Mouse (Mus musculus): ENCODE results near the gene Specc1. TPM values are rescaled to one million over a fixed set of nuclear protein-coding genes. Genes with fewer than 3 reads are reported as not detected.

Specc1 gene
- polyA plus RNA-seq, 1 experiment from 2014 or later: 12.0 TPM

DNA sequence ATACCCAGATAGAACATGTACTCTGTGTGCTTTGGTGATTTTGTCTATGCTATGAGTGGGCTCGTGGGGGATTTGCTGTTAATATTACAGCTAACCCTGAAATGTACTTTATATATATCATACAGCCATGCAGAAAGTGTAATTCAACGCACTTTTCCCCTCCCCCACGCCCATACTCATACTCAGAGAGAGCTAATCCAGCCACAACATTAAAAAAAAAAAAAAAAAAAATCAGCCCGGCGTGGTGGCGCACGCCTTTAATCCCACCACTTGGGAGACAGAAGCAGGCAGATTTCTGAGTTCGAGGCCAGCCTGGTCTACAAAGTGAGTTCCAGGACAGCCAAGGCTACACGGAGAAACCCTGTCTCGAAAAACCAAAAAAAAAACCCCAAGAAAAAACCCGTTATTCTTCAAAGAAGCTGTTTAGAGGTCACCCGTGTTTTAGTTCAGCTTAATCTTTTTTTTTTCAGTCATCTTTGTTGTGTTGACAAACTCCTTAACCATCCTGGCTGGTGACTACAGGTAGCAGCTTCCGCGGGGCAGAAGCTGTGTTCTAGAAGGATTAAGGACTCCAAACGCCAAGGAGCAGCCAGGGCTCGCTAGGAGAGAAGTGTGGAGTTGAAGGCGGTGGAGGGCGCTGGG is 291.3 kb downstream of the Specc1 start:
- H3K4me1 ChIP-seq (ENCODE audit: control insufficient read depth, insufficient read depth, low read length): no peaks in the 10 kb centered on the region
- peaks cover 12% of the 10 kb centered on the region for H3K27me3 ChIP-seq (ENCODE audit: control insufficient read depth, insufficient read depth, low read length)
- no peaks in the 10 kb centered on the region for H3K36me3 ChIP-seq (ENCODE audit: control insufficient read depth, insufficient read depth, low read length)
- peak overlapping the region; percentile 62 for H3K4me3 ChIP-seq (ENCODE audit: low read depth, low read length)
- DNase-seq (ENCODE audit: low spot score): no peak
- WGBS: 43% methylated on average over 18 of the region's 18 CpGs
- no peak for ATAC-seq (ENCODE audit: insufficient read depth, low FRiP score, low TSS enrichment)
- H3K4me2 ChIP-seq (ENCODE audit: low read depth): peak overlapping the region; percentile 100
- H3K9ac ChIP-seq (ENCODE audit: low read length): peak overlapping the region; percentile 49
- no peak overlapping the region for H3K27ac ChIP-seq (ENCODE audit: low read depth, low read length)
- H3K9me3 ChIP-seq (ENCODE audit: control insufficient read depth, low read length): no peaks in the 10 kb centered on the region

DNA sequence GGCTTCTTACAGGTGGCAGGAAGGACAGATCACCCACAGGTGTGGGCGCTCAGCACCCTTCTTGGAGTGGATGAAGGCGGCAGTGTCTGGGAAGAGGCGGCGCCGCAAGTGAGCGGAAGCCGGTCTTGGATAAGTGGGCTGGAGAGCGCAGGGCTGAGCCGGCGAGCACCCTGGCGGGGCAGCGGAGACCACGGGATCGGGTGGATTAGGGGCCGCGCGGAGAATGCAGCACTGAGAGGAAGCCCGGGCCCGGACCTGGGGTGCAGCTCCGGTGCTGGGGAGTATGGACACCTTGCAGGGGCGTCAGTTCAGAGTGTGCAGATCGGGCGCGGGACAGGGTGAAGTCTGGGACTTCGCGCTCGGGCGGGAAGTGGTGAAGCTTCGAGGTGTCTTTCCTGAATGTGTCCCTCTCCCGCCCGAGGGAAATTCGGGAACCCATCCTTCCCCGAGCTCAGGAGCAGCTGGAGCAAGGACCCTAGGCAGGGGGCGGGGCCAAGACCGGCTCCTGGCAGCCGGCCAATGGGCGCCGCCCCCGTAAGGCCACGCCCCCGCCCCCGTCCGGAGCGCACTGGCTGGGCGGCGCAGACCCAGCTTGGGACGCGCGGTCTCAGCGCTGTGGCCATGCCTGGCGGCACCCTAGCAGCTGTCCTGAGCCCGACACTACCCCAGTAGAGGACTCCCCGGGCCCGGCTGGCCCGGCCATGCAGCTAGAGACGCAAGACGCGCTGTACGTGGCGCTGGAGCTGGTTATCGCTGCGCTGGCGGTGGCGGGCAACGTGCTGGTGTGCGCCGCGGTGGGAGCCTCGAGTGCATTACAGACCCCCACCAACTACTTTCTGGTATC is 292.1 kb downstream of the Specc1 start, which contains the start of gene Adora2b:
TSS of gene Adora2b (plus strand) at position 584 of the 844 bp plus-strand sequence.
- Histone ChIP-seq H3K27ac (ENCODE audit: low read depth, low read length) (no peak within 1 kb of the TSS), H3K27me3 (ENCODE audit: control insufficient read depth, insufficient read depth, low read length) (peaks cover 12% of the 10 kb centered on the region), H3K4me3 (ENCODE audit: low read depth, low read length) (peak within 1 kb of the TSS; percentile 62), H3K9ac (ENCODE audit: low read length) (peak within 1 kb of the TSS; percentile 49), H3K4me1 (ENCODE audit: control insufficient read depth, insufficient read depth, low read length) (no peaks in the 10 kb centered on the region), H3K9me3 (ENCODE audit: control insufficient read depth, low read length) (no peaks in the 10 kb centered on the region), H3K4me2 (ENCODE audit: low read depth) (peak within 1 kb of the TSS; percentile 100), H3K36me3 (ENCODE audit: control insufficient read depth, insufficient read depth, low read length) (no peaks in the 10 kb centered on the region)
- under 1% methylated on average over 66 of the region's 69 CpGs for WGBS
- DNase-seq (ENCODE audit: low spot score): peak; percentile 95
- ATAC-seq (ENCODE audit: insufficient read depth, low FRiP score, low TSS enrichment): peak; percentile 90

DNA sequence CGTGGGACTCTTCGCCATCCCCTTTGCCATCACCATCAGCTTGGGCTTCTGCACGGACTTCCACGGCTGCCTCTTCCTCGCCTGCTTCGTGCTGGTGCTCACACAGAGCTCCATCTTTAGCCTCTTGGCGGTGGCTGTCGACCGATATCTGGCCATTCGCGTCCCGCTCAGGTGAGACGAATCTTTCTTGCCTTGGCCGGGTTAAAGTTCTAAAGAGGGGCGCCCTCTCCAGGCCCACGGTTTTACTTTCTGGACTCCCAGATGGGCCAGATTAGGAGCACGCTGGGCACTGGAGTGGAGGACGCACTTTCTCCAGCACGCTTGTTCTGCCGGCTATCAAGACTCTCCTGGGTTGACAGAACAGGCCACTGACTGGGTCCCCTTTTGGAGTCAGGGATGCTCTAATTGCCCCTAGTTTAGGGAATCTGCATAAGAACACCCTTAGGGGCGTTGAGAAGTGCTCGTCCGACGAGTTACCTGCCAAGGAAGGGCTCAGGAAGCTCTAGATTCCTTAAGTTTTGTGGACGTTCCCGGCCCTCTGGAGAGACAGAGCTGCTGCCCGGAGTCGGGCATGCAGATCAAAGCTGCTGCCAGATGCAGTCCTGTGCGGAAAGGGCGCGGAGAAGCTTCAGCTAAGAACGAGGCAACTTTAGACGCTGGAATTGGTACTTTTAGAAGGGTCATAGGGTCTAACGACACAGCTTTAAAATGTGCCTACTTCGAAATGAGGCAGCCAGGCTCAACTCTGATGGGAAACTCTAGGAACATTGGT is 292.9 kb downstream of the Specc1 start:
- Histone ChIP-seq H3K4me1 (ENCODE audit: control insufficient read depth, insufficient read depth, low read length) (no peaks in the 10 kb centered on the region), H3K4me3 (ENCODE audit: low read depth, low read length) (peak overlapping the region; percentile 62), H3K4me2 (ENCODE audit: low read depth) (peak overlapping the region; percentile 100), H3K27me3 (ENCODE audit: control insufficient read depth, insufficient read depth, low read length) (peaks cover 12% of the 10 kb centered on the region), H3K36me3 (ENCODE audit: control insufficient read depth, insufficient read depth, low read length) (no peaks in the 10 kb centered on the region), H3K9ac (ENCODE audit: low read length) (peak overlapping the region; percentile 49), H3K27ac (ENCODE audit: low read depth, low read length) (no peak overlapping the region), H3K9me3 (ENCODE audit: control insufficient read depth, low read length) (no peaks in the 10 kb centered on the region)
- DNase-seq (ENCODE audit: low spot score) (peak; percentile 58), ATAC-seq (ENCODE audit: insufficient read depth, low FRiP score, low TSS enrichment) (no peak)
- 3% methylated on average over 35 of the region's 35 CpGs for WGBS

- H3K36me3 ChIP-seq (ENCODE audit: control insufficient read depth, insufficient read depth, low read length): no peaks in the 10 kb centered on the region
- H3K27me3 ChIP-seq (ENCODE audit: control insufficient read depth, insufficient read depth, low read length): peaks cover 12% of the 10 kb centered on the region
- H3K9ac ChIP-seq (ENCODE audit: low read length): no peak overlapping the region
- H3K9me3 ChIP-seq (ENCODE audit: control insufficient read depth, low read length): no peaks in the 10 kb centered on the region
- 0 out of 2 replicates have a peak overlapping the region, but pooled peaks have one; percentile 2 for H3K4me2 ChIP-seq (ENCODE audit: low read depth)
- no peak overlapping the region for H3K27ac ChIP-seq (ENCODE audit: low read depth, low read length)
- no peak overlapping the region for H3K4me3 ChIP-seq (ENCODE audit: low read depth, low read length)
- no peak for ATAC-seq (ENCODE audit: insufficient read depth, low FRiP score, low TSS enrichment)
- WGBS: 61% methylated on average over 11 of the region's 11 CpGs
- DNase-seq (ENCODE audit: low spot score): peak; percentile 24
- no peaks in the 10 kb centered on the region for H3K4me1 ChIP-seq (ENCODE audit: control insufficient read depth, insufficient read depth, low read length)
Measured at GRCm38 (mm10) chr11:62251047-62251446, 294.5 kb downstream of the Specc1 start.

GRCm38 (mm10) chr11:62253380-62253779 is 296.8 kb downstream of the Specc1 start:
- Histone ChIP-seq H3K4me3 (ENCODE audit: low read depth, low read length) (no peak overlapping the region), H3K9me3 (ENCODE audit: control insufficient read depth, low read length) (no peaks in the 10 kb centered on the region), H3K27ac (ENCODE audit: low read depth, low read length) (no peak overlapping the region), H3K4me2 (ENCODE audit: low read depth) (no peak overlapping the region), H3K27me3 (ENCODE audit: control insufficient read depth, insufficient read depth, low read length) (peaks cover 12% of the 10 kb centered on the region), H3K36me3 (ENCODE audit: control insufficient read depth, insufficient read depth, low read length) (no peaks in the 10 kb centered on the region), H3K9ac (ENCODE audit: low read length) (no peak overlapping the region), H3K4me1 (ENCODE audit: control insufficient read depth, insufficient read depth, low read length) (no peaks in the 10 kb centered on the region)
- DNase-seq (ENCODE audit: low spot score) (no peak), ATAC-seq (ENCODE audit: insufficient read depth, low FRiP score, low TSS enrichment) (no peak)
- WGBS: 86% methylated on average over 5 of the region's 5 CpGs

DNA sequence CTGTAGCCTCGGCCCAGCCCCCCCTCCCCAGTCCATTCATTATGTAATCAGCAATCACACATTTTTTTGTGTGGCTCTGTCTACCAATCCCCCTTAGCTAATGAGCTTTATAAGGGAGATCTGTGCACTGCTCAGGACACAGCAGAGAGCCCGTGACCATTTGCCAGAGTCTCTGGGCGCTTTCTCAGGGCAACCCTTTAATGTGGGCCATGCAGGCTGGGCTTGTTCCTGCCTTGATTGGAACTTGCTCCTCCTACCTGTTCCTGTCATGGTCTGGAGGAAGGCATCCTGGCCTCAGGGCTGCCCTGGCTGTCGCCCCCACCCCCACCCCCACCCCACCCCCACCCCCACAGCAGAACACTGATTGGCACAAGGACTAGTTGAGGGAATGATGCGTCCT is 302.7 kb downstream of the Specc1 start:
- DNase-seq (ENCODE audit: low spot score) (no peak), ATAC-seq (ENCODE audit: insufficient read depth, low FRiP score, low TSS enrichment) (no peak)
- no peaks in the 10 kb centered on the region for H3K9me3 ChIP-seq (ENCODE audit: control insufficient read depth, low read length)
- no peaks in the 10 kb centered on the region for H3K4me1 ChIP-seq (ENCODE audit: control insufficient read depth, insufficient read depth, low read length)
- no peaks in the 10 kb centered on the region for H3K27me3 ChIP-seq (ENCODE audit: control insufficient read depth, insufficient read depth, low read length)
- H3K4me2 ChIP-seq (ENCODE audit: low read depth): no peak overlapping the region
- no peak overlapping the region for H3K9ac ChIP-seq (ENCODE audit: low read length)
- no peak overlapping the region for H3K4me3 ChIP-seq (ENCODE audit: low read depth, low read length)
- no peak overlapping the region for H3K27ac ChIP-seq (ENCODE audit: low read depth, low read length)
- H3K36me3 ChIP-seq (ENCODE audit: control insufficient read depth, insufficient read depth, low read length): no peaks in the 10 kb centered on the region
- WGBS: 56% methylated on average over 5 of the region's 5 CpGs

DNA sequence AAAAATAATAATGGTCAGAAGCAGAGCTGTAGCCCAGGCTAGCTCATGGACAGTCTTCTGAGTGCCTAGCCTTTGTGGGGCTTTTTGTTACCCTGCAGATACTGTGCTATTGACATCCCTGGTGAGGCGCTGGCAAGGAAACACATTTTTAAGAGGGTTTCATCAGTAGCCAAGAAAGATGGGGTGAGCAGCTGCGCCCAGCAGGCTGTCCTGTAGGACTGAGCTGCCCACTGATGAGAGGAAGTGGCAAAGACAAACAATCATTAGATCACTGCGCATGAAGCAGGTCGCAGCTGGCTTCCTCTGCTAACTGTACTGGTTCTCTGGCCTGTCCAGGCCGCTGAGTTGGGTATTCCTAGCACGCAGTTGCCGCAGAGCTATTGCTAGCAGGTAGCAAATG is 307.0 kb downstream of the Specc1 start:
- Histone ChIP-seq H3K9me3 (ENCODE audit: control insufficient read depth, low read length) (no peaks in the 10 kb centered on the region), H3K9ac (ENCODE audit: low read length) (no peak overlapping the region), H3K27me3 (ENCODE audit: control insufficient read depth, insufficient read depth, low read length) (no peaks in the 10 kb centered on the region), H3K36me3 (ENCODE audit: control insufficient read depth, insufficient read depth, low read length) (no peaks in the 10 kb centered on the region), H3K4me3 (ENCODE audit: low read depth, low read length) (no peak overlapping the region), H3K4me2 (ENCODE audit: low read depth) (no peak overlapping the region), H3K27ac (ENCODE audit: low read depth, low read length) (no peak overlapping the region), H3K4me1 (ENCODE audit: control insufficient read depth, insufficient read depth, low read length) (no peaks in the 10 kb centered on the region)
- DNase-seq (ENCODE audit: low spot score): no peak
- WGBS: 63% methylated on average over 7 of the region's 7 CpGs
- no peak for ATAC-seq (ENCODE audit: insufficient read depth, low FRiP score, low TSS enrichment)

- no peak overlapping the region for H3K27ac ChIP-seq (ENCODE audit: low read depth, low read length)
- H3K27me3 ChIP-seq (ENCODE audit: control insufficient read depth, insufficient read depth, low read length): no peaks in the 10 kb centered on the region
- H3K36me3 ChIP-seq (ENCODE audit: control insufficient read depth, insufficient read depth, low read length): no peaks in the 10 kb centered on the region
- no peak for DNase-seq (ENCODE audit: low spot score)
- ATAC-seq (ENCODE audit: insufficient read depth, low FRiP score, low TSS enrichment): no peak
- H3K9ac ChIP-seq (ENCODE audit: low read length): no peak overlapping the region
- no peaks in the 10 kb centered on the region for H3K4me1 ChIP-seq (ENCODE audit: control insufficient read depth, insufficient read depth, low read length)
- H3K9me3 ChIP-seq (ENCODE audit: control insufficient read depth, low read length): no peaks in the 10 kb centered on the region
- WGBS: 61% methylated on average over 7 of the region's 7 CpGs
- no peak overlapping the region for H3K4me3 ChIP-seq (ENCODE audit: low read depth, low read length)
- H3K4me2 ChIP-seq (ENCODE audit: low read depth): no peak overlapping the region
Measured at GRCm38 (mm10) chr11:62264018-62264417, 307.5 kb downstream of the Specc1 start.

All from neural tube, embryonic 11.5 days (tissue).